Mouse (Mus musculus): ENCODE results near the gene Gprc5d.

- no peak for TF ChIP-seq CTCF (IDR thresholded peaks at IDR 0.05; ENCODE audit: borderline replicate concordance, extremely low read depth, insufficient read depth, insufficient read length)
- no peak for TF ChIP-seq POLR2A (IDR thresholded peaks at IDR 0.05; ENCODE audit: borderline replicate concordance, extremely low read depth, insufficient read depth, insufficient read length, poor library complexity, severe bottlenecking)
Observed at GRCm38 (mm10) chr6:135113114-135113436, 5.0 kb downstream of the Gprc5d start.

Measured in brain, embryonic 14.5 days (tissue).